Mouse (Mus musculus): ENCODE measurements at regions not wholly inside any gene's neighbourhood (a gene's known extent, or its start where the extent isn't known, plus 50 kb on each side); places are given as distances from the start of the nearest gene placed in this dataset.

- in situ Hi-C loops (cut with MboI, MseI), result no loop called here
Measured at GRCm38 (mm10) chr4:89082838-89083237, 54.1 kb upstream of the Mtap start.

DNA sequence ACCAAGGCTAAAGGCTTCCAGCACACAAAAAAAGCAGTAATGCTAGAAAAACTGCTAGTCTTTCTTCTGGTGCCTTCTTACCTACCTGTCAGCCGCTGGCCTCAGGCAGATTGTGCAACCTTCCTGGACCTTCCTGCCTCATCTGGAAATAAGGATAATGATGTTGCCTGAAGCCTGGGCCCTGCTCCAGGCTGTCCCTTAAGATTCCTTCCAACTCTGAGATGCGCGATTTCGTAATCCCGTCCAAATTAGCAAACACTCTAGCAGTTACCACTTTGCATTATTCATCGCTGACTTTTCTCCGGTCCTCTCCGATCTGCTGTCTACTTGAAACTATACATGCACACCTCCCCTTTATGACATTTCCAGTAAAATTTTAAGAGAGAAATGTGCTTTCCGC lies 58.4 kb upstream of the Mtap start:
- in situ Hi-C loops (cut with MboI, MseI), result no loop called here

- in situ Hi-C loops (cut with MboI, MseI), result no loop called here
Measured at GRCm38 (mm10) chr4:89074705-89075104, 62.2 kb upstream of the Mtap start.

DNA sequence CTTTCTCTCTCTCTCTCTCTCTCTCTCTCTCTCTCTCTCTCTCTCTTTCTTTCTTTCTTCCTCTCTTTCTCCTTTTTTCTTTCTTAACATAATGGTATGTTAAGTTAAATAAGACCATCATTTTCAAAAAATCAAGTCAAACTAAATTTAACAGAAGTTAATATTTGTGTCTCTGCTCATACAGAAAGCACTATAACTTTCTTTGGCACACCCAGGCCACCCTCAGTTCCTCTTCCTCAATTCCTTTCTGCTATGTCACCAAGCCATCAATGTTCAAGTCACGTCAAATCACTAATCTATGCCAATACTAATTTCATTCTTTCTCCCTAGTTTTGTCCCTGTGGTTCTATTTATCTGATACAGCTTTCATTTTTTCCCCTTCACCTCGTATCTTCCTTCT lies 66.5 kb upstream of the Mtap start:
- in situ Hi-C loops (cut with MboI, MseI), result no loop called here

DNA sequence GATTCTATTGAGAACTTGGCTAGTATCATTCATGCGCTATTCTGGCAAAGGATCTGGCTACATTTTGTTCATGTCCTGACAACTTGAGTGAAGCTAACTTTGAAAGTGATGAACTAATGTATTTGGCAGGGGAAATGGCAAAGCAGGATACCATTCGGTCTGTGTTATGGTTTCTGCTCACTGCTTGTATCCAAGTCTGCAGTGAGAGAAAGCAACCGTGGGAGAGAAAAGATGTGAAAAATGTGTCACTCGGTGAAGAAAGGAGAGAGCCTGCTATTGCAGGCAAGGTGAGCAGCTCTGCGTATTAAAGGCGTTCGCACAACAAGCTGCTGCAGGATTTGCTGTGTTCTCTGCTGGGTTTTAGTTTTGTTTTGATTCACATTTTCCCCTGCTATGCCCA lies 72.5 kb upstream of the Mtap start:
- in situ Hi-C loops (cut with MboI, MseI), result no loop called here

- in situ Hi-C loops (cut with MboI, MseI), result no loop called here
Measured at GRCm38 (mm10) chr4:89062384-89062783, 74.5 kb upstream of the Mtap start.

- in situ Hi-C loops (cut with MboI, MseI), result no loop called here
Measured at GRCm38 (mm10) chr4:89061619-89062018, 75.3 kb upstream of the Mtap start.

GRCm38 (mm10) chr4:89057573-89057972 lies 79.3 kb upstream of the Mtap start:
- in situ Hi-C loops (cut with MboI, MseI), result loop anchor here (5.0 kb wide), 1 partner anchor 45 kb away; no protein-coding TSS in a partner anchor

- in situ Hi-C loops (cut with MboI, MseI), result loop anchor here (5.0 kb wide), 1 partner anchor 45 kb away; no protein-coding TSS in a partner anchor
Measured at GRCm38 (mm10) chr4:89057135-89057534, 79.8 kb upstream of the Mtap start.

GRCm38 (mm10) chr4:89055969-89056368 lies 81.0 kb upstream of the Mtap start:
- in situ Hi-C loops (cut with MboI, MseI), result loop anchor here (5.0 kb wide), 1 partner anchor 44 kb away; no protein-coding TSS in a partner anchor

- in situ Hi-C loops (cut with MboI, MseI), result no loop called here
Measured at GRCm38 (mm10) chr4:89053606-89054005, 83.3 kb upstream of the Mtap start.

DNA sequence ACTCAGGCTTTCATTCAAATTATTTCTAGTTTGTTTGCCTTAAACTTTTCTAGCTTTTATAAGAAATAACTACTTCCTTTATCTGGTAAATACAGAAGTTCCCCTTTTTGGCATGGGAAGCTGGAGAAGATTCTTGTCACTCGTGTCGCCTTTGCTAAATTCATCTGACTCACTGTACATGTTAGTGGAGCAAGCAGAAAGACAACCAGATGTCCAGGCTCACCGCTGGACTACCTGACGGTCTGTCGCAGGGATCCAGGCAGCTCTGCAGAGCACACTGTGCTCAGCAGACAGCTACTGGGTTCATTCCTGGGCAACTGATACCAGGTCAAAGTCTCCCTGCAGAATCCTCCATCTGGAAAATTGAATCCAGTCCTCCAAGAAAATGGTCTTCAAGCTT lies 85.0 kb upstream of the Mtap start:
- in situ Hi-C loops (cut with MboI, MseI), result no loop called here

- in situ Hi-C loops (cut with MboI, MseI), result no loop called here
Measured at GRCm38 (mm10) chr4:89050551-89051199, 86.2 kb upstream of the Mtap start.

GRCm38 (mm10) chr4:89049592-89050440 lies 87.1 kb upstream of the Mtap start:
- in situ Hi-C loops (cut with MboI, MseI), result no loop called here

DNA sequence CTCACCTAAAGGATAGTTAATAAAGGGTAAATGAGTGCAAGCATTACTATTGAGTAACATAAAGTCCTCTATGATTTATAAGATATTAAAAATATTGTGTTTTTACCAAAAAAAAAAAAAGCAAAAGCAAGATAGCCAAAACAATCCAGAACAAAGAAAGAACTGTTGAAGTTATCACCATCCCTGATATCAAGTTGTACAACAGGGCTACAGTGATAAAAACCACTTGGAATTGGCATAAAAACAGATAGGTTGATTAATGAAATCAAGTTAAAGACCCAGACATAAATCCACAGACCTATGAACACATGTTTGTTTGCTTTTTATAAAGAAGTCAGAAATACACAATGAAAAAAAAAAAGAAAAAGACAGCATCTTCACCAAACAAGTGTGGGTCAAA lies 92.4 kb upstream of the Mtap start:
- in situ Hi-C loops (cut with MboI, MseI), result no loop called here

DNA sequence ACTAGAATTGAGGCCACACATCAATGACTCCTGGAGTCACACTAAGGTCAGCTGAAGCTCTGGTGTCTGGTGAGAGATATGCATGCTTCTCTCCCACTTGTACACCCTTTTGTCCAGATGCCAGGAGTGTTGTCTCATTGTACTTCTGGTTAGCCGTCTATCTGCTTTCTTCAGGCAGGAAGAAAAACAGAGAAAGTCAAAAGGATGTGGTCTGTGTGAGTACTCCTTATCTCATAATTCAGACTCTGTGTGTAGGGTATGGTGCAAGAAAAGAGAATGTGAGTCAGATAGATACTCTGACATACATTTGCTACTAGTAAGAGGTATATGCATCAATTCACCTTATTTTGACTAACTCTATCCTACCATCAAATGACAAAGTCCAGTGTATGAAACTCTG lies 92.9 kb upstream of the Mtap start:
- in situ Hi-C loops (cut with MboI, MseI), result no loop called here

DNA sequence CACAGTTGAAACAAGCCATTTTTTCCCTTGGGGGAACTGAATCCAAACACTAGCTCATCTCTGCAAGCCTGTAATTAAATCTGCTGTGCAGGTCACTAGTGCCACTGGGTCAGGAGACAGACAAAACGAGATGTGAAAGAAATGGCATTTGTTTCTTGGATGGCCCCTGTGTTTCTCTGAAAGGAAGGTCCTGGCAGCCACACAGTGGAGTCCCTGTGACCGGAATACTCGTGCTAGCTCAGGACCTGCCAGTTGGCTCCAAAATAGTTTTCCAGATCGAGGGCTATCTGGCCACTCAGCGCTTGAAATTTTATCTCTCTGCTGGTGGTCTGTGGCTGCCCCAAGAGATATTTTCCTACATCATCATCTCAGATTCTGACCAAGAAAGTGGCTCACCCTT lies 96.1 kb upstream of the Mtap start:
- in situ Hi-C loops (cut with MboI, MseI), result no loop called here

DNA sequence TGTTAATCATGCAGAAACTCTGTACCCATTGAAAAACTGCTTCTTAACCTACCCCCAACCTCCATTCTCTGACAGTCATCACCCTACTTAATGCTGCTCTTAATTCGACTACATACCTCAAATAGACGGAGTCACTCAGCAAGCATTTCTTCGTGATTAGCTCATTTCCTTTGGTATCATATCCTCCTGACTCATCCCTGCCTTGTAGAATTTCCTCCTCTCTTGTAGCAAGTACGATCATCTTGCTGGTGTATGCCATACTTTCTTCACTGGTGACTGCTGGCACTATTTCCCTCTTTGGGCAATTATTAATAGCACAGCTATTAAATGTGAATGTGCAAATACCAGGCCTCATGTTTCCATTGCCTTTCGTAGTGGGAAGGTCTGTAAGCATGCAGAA lies 98.0 kb upstream of the Mtap start:
- in situ Hi-C loops (cut with MboI, MseI), result no loop called here

DNA sequence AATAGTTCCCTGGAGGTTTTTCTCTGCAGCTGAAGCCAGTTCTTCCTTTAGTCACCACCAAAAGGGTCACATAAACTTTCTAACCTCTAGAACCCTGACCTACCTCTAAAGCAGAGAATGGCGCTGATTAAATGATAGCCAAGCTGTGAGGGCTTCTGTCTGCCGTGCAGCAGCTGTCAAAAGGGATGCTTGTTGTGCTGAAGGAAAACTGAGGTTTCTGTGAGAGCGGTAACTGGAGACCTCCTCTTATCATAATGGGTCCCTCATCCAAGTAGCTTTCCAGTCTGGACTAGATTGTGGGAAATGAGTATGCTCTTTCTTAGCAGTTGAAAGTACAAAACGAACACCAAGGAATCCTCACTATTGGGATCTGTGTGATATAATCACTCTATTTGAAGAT lies 98.8 kb upstream of the Mtap start:
- in situ Hi-C loops (cut with MboI, MseI), result no loop called here

DNA sequence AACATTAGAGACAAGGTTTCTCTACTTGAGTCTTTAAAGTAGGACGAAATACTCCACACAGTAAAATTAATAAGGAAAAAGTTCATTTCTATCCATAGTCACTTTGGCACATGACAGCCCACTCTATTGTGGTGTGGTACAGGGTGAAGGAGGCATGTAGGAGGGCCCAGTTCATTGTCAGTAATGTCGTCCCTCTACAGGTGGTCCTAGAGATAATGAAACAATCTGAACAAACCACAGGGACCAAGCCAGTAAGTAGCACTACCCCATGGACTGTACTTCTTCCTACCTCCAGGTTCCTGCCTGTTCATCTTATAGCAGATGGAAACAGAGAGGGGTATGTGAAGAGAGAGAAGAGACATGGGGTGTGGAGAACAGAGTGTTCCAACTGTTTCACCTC lies 102.1 kb upstream of the Mtap start:
- in situ Hi-C loops (cut with MboI, MseI), result no loop called here

- in situ Hi-C loops (cut with MboI, MseI), result no loop called here
Measured at GRCm38 (mm10) chr4:89034299-89034698, 102.6 kb upstream of the Mtap start.

DNA sequence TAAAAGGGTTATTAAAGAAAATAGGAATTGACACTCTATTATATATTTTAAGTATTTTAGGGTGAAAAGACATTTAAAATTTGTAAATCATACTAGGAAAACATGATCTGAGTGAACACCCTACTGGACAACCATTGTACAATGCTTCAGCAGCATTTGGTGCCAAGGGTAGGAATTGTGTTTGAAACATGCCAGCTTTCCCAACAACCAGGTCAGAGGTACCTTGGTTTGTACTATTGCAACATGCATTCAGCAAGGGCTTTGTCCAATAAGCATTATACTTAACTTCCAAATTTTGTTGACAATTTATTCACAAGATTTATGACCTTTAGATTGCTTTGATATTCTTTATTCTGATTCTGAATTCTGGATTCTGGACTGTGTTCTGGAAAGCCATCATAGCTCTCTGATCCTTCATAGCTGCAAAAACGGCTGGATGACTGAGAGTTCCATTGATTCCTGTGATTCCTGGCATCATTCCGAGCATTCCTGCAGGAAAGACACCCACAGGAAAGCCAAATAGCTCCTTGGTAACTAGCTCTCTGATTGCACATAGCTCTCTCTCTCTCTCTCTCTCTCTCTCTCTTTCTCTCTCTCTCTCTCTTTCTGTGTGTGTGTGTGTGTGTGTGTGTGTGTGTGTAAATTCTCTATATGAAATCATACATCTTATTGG lies 124.1 kb upstream of the Mtap start:
- in situ Hi-C loops (cut with MboI, MseI), result loop anchor here (5.0 kb wide), 1 partner anchor 44 kb away; no protein-coding TSS in a partner anchor

All from T-helper 1 cell (primary cell).